Mouse (Mus musculus): ENCODE measurements around the gene Mtfp1. TPM values are rescaled to one million over a fixed set of nuclear protein-coding genes. Genes with fewer than 3 reads are reported as not detected.
"Not testable (repeated sequence)": the region's sequence is repeated elsewhere in the genome, so short reads cannot be mapped to it uniquely, and the experiment has no call there.

Mtfp1 gene
- total RNA-seq, 2 experiments from 2014 or later: 23.5 to 30.9 TPM

DNA sequence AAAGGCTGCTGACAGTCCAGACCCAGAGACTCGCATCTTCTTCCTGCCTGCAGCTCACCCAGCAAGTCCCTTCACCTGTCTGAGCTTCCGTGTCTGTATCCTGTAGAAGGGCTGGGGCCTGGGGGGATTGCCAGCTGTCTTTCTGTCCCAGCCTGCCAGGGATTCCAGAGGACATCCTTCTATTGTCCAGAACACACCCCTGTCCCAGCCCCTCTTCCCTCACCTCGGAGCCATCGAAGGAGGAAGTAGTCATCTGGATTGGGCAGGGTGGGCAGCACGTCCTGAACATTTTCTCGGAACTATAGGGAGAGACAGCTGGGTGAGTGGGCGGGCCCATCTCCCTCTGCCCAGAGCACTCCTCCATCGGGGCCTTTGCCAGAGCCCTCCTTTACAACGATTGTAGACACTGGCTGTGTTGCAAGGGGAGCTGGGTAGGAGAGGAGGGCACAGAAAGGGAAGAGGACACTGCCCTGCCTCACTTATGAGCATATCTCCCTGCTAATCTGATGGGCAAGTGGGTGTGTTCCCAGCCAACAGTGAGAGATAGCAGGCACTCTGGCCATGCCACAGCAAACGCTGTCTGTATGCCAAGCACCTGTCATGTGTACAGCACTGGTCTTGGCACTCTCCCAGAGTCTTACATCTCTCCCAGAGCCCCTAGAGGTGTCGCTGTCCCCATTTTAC is 21.4 kb upstream of the Mtfp1 start:
- no peak for DNase-seq (ENCODE audit: low spot score in 2 of 2)

DNA sequence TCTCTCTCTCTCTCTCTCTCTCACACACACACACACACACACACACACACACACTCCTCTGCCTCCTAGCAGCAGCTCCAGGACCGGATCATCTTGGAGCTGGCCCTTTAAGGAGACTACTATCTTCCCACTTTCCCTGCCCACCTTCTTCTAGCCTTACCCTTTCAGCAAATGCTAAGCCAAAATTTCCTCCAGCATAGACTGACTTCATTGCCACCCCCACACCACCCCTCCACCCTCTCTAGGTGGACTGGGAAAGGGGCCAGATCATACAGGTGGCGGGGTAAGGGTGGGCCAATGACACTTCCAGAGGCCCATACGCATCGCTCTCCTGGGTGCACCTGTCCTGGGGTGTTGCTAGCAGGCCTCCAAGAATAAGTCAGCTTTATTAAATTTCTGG is 20.2 kb upstream of the Mtfp1 start:
- no peak for DNase-seq (ENCODE audit: low spot score in 2 of 2)

DNA sequence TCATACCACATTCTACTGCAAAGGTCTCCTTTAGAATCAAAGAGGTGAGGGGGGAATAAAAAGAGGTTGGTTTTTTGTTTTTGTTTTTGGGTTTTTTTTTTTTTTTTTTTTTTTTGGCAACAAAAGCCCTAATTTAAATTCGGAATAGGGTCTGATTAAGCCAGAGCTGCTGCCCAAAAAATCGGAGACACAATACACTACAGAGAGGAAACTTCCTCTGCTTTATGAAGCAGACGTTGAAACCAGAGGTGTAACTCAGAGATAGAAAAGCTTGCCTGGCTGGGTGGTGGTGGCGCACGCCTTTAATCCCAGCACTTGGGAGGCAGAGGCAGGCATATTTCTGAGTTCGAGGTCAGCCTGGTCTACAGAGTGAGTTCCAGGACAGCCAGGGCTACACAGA is 19.3 kb upstream of the Mtfp1 start:
- not testable (repeated sequence) for DNase-seq (ENCODE audit: low spot score in 2 of 2)

DNA sequence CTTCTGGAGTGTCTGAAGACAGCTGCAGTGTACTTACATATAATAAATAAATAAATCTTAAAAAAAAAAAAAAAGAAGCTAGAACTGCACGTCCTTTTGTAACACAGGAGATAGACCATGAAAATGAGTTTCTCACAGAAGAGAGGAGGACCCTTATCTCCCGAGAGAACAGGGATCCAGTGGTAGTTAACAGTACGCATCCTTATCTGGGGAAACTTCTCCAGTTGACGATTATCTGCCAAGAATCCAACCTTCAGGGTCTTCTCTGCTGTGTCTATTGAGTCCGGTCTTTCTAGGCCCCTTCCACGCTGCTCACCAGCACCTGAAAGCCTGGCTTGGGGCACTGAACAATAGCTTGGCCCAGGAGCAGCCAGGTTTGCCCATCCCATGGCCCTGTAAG is 18.7 kb upstream of the Mtfp1 start:
- no peak for DNase-seq (ENCODE audit: low spot score in 2 of 2)

DNA sequence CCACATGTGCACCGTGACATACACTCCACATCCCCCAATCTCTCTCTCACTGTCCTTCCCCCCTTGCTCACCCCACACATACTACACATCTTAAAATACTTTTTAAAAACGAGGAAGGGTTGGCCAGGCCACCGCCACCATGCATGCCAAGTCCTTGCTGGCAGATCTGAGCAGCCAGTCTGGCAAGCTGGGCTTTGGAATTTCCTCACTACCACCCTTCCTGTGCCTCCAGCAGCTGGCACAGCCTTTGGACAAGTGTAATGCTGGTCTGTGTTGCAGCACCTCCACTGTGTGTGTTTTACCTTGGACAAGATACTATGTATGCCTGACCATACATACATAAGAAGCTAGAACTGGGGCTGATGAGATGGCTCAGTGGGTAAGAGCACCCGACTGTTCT is 18.3 kb upstream of the Mtfp1 start:
- DNase-seq (ENCODE audit: low spot score in 2 of 2): no peak

DNA sequence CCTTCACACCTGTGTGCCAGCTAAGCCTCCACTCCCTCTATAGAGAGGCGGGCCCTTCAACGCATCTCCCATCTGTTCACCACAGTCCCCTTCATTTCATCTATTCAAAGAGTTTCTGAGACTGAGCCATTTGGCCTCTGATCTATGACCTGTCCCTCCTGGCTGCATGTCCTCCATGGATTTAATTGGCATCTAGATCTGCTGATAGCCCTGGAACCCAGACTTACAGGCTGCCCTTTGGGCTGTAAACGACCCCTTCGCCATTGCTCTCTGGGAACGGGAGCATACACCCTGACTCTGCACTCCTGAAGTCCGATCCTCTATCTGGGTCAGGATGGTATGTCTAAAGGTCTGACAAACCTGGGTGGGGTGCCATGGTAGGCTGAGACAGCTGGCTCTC is 17.6 kb upstream of the Mtfp1 start:
- no peak for DNase-seq (ENCODE audit: low spot score in 2 of 2)

DNA sequence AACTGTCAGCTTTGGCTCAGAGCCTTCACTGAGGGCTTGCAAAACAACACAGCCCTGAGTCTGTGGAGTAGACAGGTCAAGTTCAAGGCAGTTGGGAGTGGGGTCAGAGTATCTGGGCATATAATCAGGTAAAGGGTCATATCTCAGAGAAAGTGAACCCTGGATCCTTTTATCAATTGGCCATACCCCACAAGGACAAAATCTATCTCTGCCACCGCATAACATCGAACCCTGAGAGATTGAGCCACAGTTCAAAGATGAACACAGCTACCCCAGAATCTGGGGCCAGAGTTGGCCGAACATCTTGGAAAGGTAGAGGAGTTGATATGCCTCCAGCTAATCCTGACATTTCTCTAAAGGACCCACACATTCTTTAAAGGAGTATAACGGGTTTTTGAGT is 16.8 kb upstream of the Mtfp1 start:
- DNase-seq (ENCODE audit: low spot score in 2 of 2): no peak

DNA sequence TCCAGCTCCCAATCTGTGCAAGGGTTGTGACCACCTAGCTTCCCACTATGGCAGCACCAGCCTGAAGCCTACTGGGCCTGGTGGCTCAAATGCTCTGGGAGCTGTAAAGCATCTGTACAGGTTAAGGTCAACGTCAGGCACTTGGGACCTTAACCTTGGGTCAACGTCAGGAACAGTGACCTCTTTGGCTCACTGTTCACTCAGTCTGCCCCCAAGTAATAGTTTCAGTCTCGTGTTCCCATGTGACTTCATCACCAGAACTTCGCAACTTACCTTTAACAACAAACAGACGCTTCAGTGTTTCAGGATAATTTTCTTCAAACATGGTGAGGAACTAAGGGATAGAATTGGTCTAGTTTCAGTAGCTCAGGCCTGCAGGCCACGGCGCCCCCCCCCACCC is 13.4 kb upstream of the Mtfp1 start:
- DNase-seq (ENCODE audit: low spot score in 2 of 2): no peak

DNA sequence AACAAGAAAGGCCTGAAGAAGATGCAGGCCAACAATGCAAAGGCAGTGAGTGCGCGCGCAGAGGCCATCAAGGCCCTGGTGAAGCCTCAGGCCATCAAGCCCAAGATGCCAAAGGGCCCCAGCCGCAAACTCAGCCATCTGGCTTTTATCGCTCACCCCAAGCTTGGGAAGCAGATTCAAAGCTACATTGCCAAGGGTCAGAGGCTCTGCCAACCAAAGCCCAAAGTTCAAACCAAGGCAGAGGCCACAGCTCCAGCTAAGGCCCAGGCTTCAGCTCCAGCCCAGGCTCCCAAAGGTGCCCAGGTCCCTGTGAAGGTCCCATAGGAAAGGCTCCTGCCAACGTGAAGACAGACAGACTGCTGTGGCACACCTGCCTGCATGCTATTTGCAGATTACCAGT is 12.7 kb upstream of the Mtfp1 start:
- DNase-seq (ENCODE audit: low spot score in 2 of 2): not testable (repeated sequence)

DNA sequence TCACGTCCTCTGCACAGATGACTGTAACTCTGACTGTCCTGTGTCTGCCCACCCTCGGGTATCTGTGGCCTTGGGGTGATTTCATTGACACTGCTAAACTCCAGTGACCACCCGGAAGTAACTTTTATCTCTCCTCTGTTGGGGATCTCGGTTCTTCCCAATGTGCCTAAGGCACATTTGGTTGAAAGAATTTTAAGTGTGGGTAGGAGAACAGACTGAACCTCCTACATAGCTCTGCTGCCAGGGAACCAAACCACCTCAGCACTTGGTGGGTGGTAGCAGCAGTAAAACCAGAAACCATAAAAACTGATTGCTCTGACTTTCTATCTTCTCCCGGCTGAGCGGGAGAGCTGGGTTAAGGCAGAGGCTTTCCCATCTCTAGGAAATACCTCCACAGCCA is 10.2 kb upstream of the Mtfp1 start:
- no peak for DNase-seq (ENCODE audit: low spot score in 2 of 2)

DNA sequence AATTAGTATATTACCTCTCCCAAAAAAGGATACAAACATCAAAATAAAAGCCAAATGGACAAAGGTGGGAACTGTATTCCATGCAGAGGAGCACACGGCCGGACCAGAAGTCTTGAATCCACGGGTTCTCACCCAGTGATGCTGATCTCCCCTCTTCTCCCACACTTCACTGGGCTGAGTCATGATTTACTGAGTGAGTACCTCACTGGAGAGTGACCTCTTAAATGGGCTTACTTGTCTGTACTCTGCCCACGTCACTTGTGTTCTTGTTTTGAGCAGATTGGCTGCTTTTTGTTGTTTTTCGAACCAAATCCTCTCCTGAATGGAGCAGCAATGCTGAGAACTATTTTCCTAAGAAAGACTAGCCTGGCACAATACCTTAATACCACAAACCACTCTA is 9.7 kb upstream of the Mtfp1 start:
- no peak for DNase-seq (ENCODE audit: low spot score in 2 of 2)

DNA sequence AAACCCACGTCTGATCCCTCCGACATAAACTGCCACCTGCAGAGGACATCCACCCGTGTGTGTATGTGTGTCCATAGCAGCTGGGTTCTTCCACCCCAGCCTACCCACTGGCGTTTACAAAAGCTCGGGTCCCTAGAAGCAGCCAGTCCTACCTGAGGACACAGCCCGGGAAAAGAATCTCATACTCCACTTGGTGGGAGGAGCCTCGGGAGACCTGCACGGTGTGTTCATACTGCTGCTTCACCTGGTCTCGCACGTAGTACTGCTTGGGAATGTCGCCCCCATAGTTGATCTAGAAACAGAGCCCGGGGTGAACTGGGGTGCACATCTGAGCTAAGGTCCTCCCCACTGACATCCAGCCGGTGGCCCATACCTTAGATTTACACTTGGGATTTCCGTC is 8.3 kb upstream of the Mtfp1 start:
- no peak for DNase-seq (ENCODE audit: low spot score in 2 of 2)

DNA sequence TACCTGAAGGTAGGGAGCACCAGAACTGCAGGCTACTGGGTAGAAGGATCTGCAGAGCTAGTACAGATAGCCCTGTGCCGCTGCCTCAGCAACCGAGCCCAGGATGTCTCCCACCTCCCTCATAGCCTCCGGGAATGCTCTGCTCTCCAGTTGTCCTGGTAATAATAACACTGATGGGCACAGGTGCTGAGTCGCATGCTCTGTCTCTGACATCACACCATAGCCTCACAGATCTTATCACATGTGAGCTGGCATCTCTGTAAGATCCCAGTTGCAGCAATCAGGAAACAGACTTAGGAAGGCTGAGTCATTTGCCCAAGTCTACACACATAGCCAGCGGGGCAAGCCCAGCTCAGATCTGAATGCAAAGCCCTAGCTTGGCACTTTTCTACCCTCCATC is 6.6 kb upstream of the Mtfp1 start:
- DNase-seq (ENCODE audit: low spot score in 2 of 2): no peak

DNA sequence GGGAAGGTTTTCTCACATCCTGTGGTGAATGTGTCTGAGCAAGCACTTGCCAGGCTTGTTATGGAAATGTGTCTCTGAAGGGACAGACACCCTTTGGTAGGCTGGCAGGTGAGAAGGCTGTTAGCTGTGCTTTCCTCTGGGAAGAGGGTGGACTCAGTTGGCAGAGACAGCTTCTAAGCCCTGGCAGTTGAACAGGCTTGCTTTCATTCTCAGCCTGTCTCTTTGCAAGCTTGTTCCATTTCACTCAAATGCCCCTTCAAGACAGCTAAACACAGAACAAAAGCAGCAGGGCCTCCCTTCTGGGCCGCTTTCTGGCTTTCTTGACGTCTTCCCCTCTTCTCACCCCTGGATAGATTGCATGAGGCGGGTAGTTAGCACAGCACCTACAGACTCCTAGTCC is 4.2 kb upstream of the Mtfp1 start:
- DNase-seq (ENCODE audit: low spot score in 2 of 2): no peak

DNA sequence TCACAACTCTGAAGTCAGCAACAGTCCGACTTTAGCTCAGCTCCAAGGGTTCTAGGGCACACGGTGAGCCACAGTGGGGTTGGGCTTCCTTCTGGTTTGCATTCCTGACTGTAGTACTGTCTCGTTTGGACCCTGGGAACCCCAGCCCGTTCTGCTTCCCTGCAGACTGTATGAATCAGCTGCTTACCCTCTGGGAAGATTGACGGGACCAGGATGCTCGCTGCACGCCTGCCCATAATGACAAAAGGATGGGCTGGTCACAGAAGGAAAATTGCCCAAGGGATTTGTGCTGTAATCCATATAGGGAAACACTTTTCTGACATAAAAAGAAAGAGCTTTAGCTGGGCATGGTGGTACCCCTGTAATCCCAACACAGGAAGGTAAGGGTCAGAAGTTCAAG is 3.6 kb upstream of the Mtfp1 start:
- DNase-seq (ENCODE audit: low spot score in 2 of 2): no peak

DNA sequence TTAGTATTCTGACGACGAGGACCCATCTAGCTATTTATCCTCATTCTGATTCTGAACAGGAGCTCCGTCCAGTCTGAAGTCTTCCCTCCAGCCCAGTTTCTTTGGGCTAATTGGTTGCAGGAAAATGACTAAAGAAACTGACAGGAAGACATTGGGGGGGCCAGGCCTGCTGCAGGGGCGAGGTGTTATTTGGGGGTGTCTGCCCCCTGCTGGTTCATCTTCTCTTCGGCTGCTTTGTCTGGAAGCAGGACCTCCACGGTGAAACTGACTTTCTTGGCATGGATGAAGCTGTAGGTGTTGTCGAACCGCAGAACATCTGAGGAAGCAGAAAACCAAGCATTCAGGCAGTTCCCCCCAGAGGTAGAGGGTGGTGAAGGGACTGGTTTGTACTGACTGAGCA is 2.9 kb upstream of the Mtfp1 start:
- no peak for DNase-seq (ENCODE audit: low spot score in 2 of 2)

DNA sequence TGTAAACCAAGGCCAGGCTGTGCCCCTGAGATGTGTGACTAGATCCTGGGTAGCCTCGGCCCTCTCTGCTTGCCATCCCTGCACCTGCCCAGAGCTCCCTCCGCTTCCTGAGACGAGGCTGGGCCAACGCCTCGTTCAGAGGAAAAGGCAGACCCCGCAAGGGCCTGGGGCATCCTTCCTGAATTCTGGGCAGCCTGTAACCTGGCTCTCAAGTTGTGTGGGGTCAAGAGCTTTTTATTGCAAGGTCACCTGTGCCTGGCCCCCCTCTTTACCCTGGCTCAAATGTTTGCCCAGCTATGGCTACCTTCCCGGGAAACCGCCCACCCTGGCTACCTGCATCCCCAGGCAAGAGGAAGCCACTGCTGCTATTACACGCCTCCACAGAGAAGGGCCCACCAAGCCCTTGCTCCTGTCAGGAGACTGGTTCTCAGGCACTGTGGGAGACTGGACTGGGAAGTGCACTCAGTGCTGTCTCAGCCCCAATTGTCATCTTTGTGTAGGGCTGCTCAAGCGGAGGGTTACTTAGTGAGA is 1.9 kb upstream of the Mtfp1 start:
- no peak for DNase-seq (ENCODE audit: low spot score in 2 of 2)

DNA sequence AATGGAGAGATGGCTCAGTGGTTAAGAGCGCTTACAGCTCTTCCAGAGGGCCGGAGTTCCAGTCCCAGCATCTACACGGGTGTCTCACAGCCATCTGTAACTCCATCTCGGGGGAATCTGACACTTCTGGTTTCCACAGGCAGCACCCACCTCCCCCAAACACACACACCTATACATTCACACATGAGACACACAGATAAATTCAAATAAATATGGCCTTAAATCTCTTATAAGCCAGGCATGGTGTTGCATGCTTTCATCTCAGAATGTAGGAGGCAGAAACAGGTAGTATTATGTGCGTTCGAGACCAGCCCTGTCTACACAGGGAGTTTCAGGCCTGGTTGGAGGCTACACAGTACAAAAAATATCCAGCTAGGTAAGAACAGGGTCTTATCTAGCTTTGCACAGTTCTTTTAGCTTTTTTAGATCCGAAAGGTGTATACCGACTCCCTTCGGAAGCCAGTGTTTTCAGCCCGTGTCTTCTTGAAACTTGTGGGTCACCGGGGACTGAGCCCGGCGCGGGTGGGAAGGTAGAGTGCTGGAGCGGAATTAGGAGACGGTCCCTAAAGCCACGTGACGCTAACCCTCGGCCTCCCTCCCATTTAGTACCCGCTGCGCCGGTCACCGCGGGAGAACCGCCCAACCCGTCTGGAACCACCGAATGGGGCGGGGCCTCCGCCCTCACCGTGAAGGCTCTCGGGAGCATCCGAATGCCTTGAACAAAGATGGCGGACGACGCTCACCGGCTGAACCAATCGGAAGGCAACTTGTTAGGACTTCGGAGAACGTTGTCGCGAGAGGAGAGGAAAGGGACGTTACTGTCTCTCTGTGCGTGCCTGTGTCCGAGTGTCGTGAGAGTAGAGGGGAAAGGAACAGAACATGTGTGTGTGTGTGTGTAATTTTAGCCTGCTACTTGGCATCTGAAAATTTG is 1.1 kb upstream of the Mtfp1 start:
- peak; percentile 92 to 94 for DNase-seq (ENCODE audit: low spot score in 2 of 2)

DNA sequence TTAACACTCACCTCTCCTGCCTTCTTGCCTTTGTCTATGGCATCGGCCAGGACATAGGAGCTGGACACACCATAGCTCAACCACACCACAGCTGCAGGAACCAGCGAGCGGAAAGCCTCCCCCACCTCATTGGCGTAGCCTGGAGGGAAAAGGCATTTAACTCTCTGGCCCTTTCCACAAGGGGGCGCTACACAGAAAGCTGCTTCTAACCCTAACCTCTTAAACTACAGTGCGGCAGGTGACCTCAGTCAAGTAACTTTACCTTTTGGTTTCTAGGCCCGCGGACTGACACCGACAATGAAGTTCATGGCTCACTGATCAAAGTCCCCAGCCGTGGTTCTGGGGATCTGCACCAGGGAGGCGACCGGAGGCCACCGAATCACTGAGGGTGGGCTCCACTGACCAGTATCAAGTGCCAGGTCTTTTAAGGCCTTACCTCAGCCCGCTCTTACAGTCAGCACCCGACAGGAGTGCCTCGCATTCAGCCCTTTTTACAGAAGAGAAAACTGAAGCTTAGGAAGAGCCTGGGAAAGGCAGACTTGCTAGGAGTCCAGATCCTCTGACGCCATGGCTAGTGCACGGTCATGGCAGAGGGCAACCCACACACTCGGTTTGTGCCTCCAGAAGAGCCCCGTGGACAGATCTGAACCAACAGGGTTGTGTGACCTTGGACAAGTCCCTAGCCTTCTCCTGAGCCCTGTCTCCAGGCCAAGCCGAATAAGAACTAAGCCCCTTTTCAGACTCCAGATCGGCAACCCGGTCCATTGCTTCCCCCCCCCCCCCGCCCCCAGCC is 671 bp downstream of the Mtfp1 start:
- DNase-seq (ENCODE audit: low spot score in 2 of 2): peak; percentile 64 to 69

DNA sequence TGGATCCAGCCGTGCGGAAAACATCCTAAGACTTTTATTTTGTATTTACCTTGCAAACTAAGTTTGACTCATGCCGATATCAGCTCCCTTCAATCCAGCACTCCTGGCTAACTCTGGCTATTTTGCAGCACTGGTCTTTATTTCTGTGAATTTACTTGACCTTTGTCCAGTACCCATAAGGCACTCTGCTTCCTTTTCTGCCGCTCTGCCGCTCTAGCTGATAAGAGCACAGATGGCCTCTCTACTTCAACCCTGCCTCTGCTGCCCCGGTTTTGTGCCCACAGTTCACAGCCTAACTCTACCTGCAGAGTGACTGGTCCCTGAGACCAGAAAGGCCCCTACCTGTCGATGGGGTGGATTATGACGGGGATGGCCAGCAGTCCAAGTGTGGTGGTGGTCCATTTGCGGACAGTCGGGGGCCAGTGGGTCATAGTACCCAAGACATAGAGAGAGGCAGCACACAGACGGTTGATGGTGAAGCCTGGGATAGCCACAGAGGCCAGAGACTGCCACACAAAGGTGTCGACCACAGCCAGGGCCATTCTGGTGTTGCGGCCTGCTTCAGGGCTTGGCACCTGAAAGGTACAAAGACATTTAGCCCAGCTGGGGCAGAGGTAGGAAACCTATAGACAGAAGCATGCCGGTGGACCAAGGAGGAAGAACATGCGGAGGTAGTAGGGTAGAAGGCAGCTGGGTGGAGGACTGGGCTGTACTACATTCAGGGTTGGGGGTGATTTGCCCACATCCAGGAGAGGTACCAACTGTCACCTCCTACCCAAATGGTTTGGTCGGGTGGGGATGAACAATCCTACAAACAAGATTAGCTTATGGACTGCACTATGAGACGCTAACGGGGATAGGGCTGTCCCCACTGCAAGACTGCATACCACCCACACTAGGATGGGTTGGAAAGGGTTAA is 1.5 kb downstream of the Mtfp1 start:
- DNase-seq (ENCODE audit: low spot score in 2 of 2): no peak
